Mouse (Mus musculus) liver, embryonic 12.5 days (tissue): ENCODE results near the gene Gmnn. TPM values are rescaled to one million over a fixed set of nuclear protein-coding genes. Genes with fewer than 3 reads are reported as not detected.
A peak's percentile ranks its signal among the peaks of the same experiment; 100 is the strongest.

Experiments used
- ATAC-seq: fragments of 200-750 bp; cut with Nextera tagmentation; 2 replicates; pipeline ENCODE4 v1.8.0; 2017; ENCODE audit warnings: moderate number of reproducible peaks, mild to moderate bottlenecking, moderate library complexity
- H3K27ac ChIP-seq: fragments of 300-500 bp; sonication (generic); 2 replicates; pipeline ENCODE4 v1.5.1; 2016; ENCODE audit warnings: mild to moderate bottlenecking
- H3K27me3 ChIP-seq: fragments of 300-500 bp; sonication (generic); replicated peaks from 2 replicates; pipeline ENCODE4 v1.6.1; 2016; ENCODE audit warnings: mild to moderate bottlenecking, moderate library complexity
- H3K36me3 ChIP-seq: fragments of 300-500 bp; sonication (generic); 2 replicates; pipeline ENCODE4 v1.6.1; 2016; ENCODE audit warnings: mild to moderate bottlenecking, moderate library complexity
- H3K4me1 ChIP-seq: fragments of 300-500 bp; sonication (generic); 2 replicates; pipeline ENCODE4 v1.6.1; 2016
- H3K4me2 ChIP-seq: fragments of 300-500 bp; sonication (generic); 2 replicates; pipeline ENCODE4 v1.6.1; 2016; ENCODE audit warnings: mild to moderate bottlenecking, moderate library complexity
- H3K4me3 ChIP-seq: fragments of 300-500 bp; sonication (generic); 2 replicates; pipeline ENCODE4 v1.5.1; 2016; ENCODE audit warnings: mild to moderate bottlenecking, moderate library complexity
- H3K9ac ChIP-seq: fragments of 300-500 bp; sonication (generic); 2 replicates; pipeline ENCODE4 v1.6.1; 2016; ENCODE audit warnings: mild to moderate bottlenecking, moderate library complexity
- H3K9me3 ChIP-seq: fragments of 300-500 bp; sonication (generic); replicated peaks from 2 replicates; pipeline ENCODE4 v1.6.1; 2016; ENCODE audit warnings: mild to moderate bottlenecking, moderate library complexity
- WGBS: fragments of 180-500 bp; shearing (Covaris S2); methylation state at CpG from one replicate; pipeline ENCODE4 v1.1.7; 2016; ENCODE audit not compliant: insufficient replicate concordance; 5-methylcytosine and 5-hydroxymethylcytosine counted together
- polyA plus RNA-seq: library from polyadenylated mRNA; unstranded; fragments of >200 nt; fragmentation: Nextera tagmentation; extraction: Ambion mirVana; gene quantifications from 2 replicates; pipeline ENCODE4 v1.2.1, GENCODE M21; 2016

Gmnn gene
- polyA plus RNA-seq, 1 experiment from 2014 or later = 153 TPM

DNA sequence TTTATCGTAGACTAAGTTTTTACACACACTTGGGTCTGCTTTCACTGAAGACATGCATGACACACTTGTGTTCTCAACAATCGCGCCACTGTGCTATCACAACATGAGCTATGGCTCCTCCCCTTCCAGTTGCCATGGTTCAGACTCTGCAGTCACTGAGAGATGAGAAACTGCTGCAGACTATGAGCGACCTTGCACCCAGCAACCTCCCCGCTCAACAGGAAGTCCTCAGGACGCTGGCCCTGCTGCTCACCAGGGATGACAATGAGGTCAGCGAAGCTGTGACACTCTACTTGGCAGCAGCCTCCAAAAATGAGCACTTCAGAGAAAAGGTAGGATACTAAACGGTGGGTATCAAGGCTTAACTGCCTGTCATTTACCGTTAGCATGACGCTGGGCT is 40.2 kb downstream of the Gmnn start:
- H3K4me1 ChIP-seq = no peaks in the 10 kb centered on the region

GRCm38 (mm10) chr13:24717677-24718076 is 44.0 kb downstream of the Gmnn start:
- Histone ChIP-seq H3K36me3 (peaks cover 31% of the 10 kb centered on the region), H3K9me3 (no peaks in the 10 kb centered on the region), H3K4me2 (no peak overlapping the region), H3K4me3 (no peak overlapping the region), H3K4me1 (peaks cover 5% of the 10 kb centered on the region; the same call in 1 of the 2 replicates), H3K27me3 (no peaks in the 10 kb centered on the region), H3K27ac (no peak overlapping the region), H3K9ac (no peak overlapping the region)
- 58% methylated on average over 7 of the region's 7 CpGs for WGBS
- ATAC-seq = no peak

More for the DNA sequence above, 40.2 kb downstream of the Gmnn start:
- H3K9me3 ChIP-seq = no peaks in the 10 kb centered on the region
- H3K4me2 ChIP-seq = no peak overlapping the region
- H3K27ac ChIP-seq = no peak overlapping the region
- H3K36me3 ChIP-seq = peaks cover 22% of the 10 kb centered on the region; the same call in 1 of the 2 replicates
- ATAC-seq = no peak
- H3K9ac ChIP-seq = no peak overlapping the region
- no peak overlapping the region for H3K4me3 ChIP-seq
- WGBS = 70% methylated on average over 10 of the region's 10 CpGs
- no peaks in the 10 kb centered on the region for H3K27me3 ChIP-seq

GRCm38 (mm10) chr13:24716441-24716840 is 45.3 kb downstream of the Gmnn start:
- Histone ChIP-seq H3K27me3 (no peaks in the 10 kb centered on the region), H3K36me3 (peaks cover 32% of the 10 kb centered on the region), H3K4me3 (no peak overlapping the region), H3K4me1 (peaks cover 7% of the 10 kb centered on the region), H3K27ac (no peak overlapping the region), H3K9me3 (no peaks in the 10 kb centered on the region), H3K4me2 (no peak overlapping the region), H3K9ac (no peak overlapping the region)
- no peak for ATAC-seq
- 71% methylated on average over 9 of the region's 9 CpGs for WGBS

DNA sequence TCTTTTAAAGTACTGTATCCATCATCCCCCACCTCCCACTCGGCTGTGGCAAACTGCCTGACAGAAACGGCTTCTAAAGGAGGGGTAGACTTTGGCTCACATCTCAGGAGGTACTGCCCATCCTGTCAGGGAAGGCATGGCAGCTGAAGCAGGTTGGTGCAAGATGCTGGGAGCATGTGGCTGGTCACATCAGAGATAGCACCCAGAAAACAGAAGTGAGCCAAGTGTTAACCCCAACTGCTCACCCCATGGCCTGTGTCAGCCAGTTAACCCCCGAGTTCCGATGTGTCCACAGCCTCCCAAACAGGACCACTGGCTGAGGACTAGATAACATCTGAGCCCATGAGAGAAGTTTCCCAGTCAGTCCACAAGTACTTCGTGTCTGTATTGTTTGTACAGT is 46.1 kb downstream of the Gmnn start:
- Histone ChIP-seq H3K27me3 (no peaks in the 10 kb centered on the region), H3K4me3 (no peak overlapping the region), H3K4me2 (no peak overlapping the region), H3K4me1 (peaks cover 10% of the 10 kb centered on the region), H3K36me3 (peaks cover 34% of the 10 kb centered on the region), H3K27ac (no peak overlapping the region), H3K9ac (no peak overlapping the region), H3K9me3 (no peaks in the 10 kb centered on the region)
- ATAC-seq = no peak
- WGBS = 61% methylated on average over 5 of the region's 5 CpGs

DNA sequence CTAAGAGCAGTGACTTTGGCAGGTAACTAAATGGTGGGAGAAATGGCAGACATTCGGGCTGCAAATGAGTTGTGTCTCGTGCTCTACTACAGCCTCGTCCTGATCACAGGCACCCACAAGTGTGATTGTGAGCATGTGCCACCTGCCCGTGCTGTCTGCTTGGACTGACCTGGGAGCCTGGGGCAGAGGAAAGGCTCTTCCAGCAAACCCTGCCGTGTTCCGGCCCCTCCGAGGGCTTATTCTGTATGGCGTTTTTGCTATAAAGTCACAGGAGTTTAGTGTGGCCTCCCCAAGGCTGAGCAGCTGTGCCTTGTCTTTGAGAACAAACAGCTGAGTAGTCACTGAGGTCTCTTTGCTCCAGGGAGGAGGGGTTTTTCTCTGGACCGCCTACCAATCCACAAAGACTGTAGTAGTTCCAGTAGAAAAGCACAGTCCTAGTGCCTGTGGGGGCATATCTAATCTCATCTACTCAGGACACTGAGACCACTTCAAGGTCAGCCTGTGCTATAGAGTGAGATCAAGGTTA is 47.3 kb downstream of the Gmnn start:
- H3K9ac ChIP-seq = no peak overlapping the region
- H3K4me1 ChIP-seq = peaks cover 10% of the 10 kb centered on the region
- H3K4me2 ChIP-seq = no peak overlapping the region
- WGBS = 78% methylated on average over 9 of the region's 9 CpGs
- no peaks in the 10 kb centered on the region for H3K9me3 ChIP-seq
- ATAC-seq = no peak
- peaks cover 34% of the 10 kb centered on the region for H3K36me3 ChIP-seq
- H3K27me3 ChIP-seq = no peaks in the 10 kb centered on the region
- H3K4me3 ChIP-seq = no peak overlapping the region
- no peak overlapping the region for H3K27ac ChIP-seq

GRCm38 (mm10) chr13:24713434-24714000 is 48.2 kb downstream of the Gmnn start:
- H3K36me3 ChIP-seq = peaks cover 27% of the 10 kb centered on the region
- no peak overlapping the region for H3K4me3 ChIP-seq
- 34% methylated on average over 16 of the region's 16 CpGs for WGBS
- no peak overlapping the region for H3K9ac ChIP-seq
- H3K27me3 ChIP-seq = no peaks in the 10 kb centered on the region
- no peaks in the 10 kb centered on the region for H3K9me3 ChIP-seq
- H3K27ac ChIP-seq = no peak overlapping the region
- H3K4me2 ChIP-seq = peak overlapping the region; percentile 31
- 0 out of 2 replicates have a peak, but pooled peaks have one; percentile 65 for ATAC-seq
- peaks cover 10% of the 10 kb centered on the region for H3K4me1 ChIP-seq

DNA sequence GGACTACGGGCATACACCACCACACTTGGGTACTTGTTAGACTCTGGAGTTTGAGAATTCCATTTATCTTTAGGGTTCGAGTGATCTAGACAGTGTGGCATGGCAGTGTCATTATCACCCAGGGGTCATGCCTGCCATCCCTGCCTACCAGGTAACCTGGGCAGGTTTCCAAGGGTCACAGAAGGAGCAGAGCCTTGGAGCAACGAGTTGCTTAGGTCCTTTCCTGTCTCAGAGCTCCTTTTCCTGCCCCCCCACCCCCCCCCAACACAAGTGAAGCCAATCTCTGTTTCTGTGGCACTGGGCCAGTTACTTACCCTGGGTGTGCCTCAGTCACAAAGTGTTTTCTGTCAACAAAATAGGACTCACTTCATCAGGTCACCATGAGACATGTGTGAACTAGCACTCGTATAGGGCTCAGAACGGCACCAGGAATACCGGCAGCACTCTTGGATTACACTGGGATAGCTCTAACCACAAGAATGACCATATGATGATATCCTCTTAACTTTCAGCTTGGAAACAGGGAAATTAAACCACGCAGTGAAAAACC is 49.1 kb downstream of the Gmnn start:
- Histone ChIP-seq H3K9me3 (no peaks in the 10 kb centered on the region), H3K4me3 (no peak overlapping the region), H3K4me2 (no peak overlapping the region), H3K27me3 (no peaks in the 10 kb centered on the region), H3K36me3 (peaks cover 20% of the 10 kb centered on the region), H3K4me1 (peaks cover 10% of the 10 kb centered on the region), H3K9ac (no peak overlapping the region), H3K27ac (no peak overlapping the region)
- WGBS = 79% methylated on average over 7 of the region's 7 CpGs
- no peak for ATAC-seq

GRCm38 (mm10) chr13:24710968-24711367 is 50.8 kb downstream of the Gmnn start:
- peaks cover 10% of the 10 kb centered on the region for H3K4me1 ChIP-seq
- H3K36me3 ChIP-seq = peaks cover 8% of the 10 kb centered on the region
- no peak overlapping the region for H3K27ac ChIP-seq
- WGBS = 54% methylated on average over 7 of the region's 7 CpGs
- no peak overlapping the region for H3K9ac ChIP-seq
- no peak for ATAC-seq
- no peaks in the 10 kb centered on the region for H3K27me3 ChIP-seq
- no peak overlapping the region for H3K4me3 ChIP-seq
- no peaks in the 10 kb centered on the region for H3K9me3 ChIP-seq
- no peak overlapping the region for H3K4me2 ChIP-seq

DNA sequence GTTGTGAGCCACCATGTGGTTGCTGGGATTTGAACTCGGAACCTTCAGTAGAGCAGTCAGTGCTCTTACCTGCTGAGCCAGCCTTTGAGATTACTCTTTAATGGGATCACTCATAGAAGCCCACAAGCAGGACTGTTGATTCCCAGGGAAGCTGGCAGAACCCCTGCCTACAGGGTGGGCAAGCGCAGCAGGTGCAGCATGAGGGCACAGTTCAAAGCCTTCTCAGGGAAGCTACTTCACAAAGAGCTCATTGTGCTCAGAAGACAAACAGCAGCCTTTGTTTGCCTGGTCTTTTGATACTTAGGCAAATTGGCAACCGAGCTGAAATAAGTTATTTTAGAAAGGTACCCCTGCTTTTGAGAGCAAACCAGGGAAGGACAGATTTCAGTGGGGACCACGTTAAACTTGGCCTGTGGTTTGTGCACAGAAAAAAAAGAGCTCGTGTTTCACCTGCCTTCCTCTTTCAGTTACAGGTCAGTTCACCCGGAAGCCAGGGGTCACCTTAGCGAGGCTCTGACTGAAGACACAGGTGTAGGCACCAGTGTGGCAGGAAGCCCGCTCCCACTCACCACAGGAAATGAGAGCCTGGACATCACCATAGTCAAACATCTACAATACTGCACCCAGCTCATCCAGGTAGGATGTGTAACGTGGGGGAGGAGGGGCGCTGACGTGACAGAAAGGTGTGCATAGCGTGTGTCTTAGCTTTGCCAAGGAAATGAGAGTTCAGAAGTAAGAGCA is 51.9 kb downstream of the Gmnn start:
- no peak for ATAC-seq
- Histone ChIP-seq H3K4me3 (no peak overlapping the region), H3K4me2 (no peak overlapping the region), H3K4me1 (peaks cover 10% of the 10 kb centered on the region), H3K27me3 (no peaks in the 10 kb centered on the region), H3K36me3 (0 out of 2 replicates have a peak, but pooled peaks cover 5% of the 10 kb centered on the region), H3K9ac (no peak overlapping the region), H3K9me3 (no peaks in the 10 kb centered on the region), H3K27ac (no peak overlapping the region)
- 75% methylated on average over 12 of the region's 12 CpGs for WGBS

- no peak for ATAC-seq
- H3K4me1 ChIP-seq = no peaks in the 10 kb centered on the region
- H3K9me3 ChIP-seq = no peaks in the 10 kb centered on the region
- H3K27me3 ChIP-seq = no peaks in the 10 kb centered on the region
- no peak overlapping the region for H3K4me2 ChIP-seq
- H3K27ac ChIP-seq = no peak overlapping the region
- no peak overlapping the region for H3K4me3 ChIP-seq
- WGBS = 69% methylated on average over 5 of the region's 5 CpGs
- no peak overlapping the region for H3K9ac ChIP-seq
- no peaks in the 10 kb centered on the region for H3K36me3 ChIP-seq
Observed at GRCm38 (mm10) chr13:24702128-24702527, 59.6 kb downstream of the Gmnn start.
